Mouse (Mus musculus): ENCODE results near the gene Ppm1n.

Gene Ppm1n

GRCm38 (mm10) chr7:19282791-19283405 is 3.0 kb upstream of the Ppm1n start:
- DNase-seq (ENCODE audit: low read depth, low spot score), result peak; percentile 53

- DNase-seq (ENCODE audit: low read depth, low spot score), result peak; percentile 93
Measured at GRCm38 (mm10) chr7:19282385-19282784, 2.5 kb upstream of the Ppm1n start, which contains the start of gene Rtn2. Rtn2 (plus strand) TSS chr7:19282624.

DNA sequence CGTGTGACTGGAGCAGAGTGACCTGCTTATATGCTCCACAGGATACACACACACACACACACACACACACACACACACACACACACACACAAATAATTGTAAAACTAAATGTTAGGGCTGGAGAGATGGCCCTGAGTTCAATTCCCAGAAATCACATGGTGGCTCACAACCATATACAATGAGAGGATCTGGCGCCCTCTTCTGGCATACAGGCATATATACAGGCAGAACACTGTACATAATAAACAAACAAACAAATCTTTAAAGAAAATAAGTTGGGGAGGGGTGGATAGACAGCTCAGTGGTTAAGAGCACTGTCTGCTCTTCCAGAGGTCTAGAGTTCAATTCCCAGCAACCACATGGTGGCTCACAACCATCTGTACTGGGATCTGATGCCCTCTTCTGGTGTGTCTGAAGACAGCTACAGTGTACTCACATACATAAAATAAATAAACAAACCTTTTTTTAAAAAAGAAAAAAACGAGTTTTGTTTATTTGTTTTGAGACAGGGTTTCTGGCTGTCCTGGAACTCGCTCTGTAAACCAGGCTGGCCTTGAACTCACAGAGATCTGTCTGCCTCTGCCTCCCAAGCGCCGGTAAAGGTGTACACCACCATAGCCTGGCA is 1.9 kb upstream of the Ppm1n start:
- DNase-seq (ENCODE audit: low read depth, low spot score), result peak; percentile 62

DNA sequence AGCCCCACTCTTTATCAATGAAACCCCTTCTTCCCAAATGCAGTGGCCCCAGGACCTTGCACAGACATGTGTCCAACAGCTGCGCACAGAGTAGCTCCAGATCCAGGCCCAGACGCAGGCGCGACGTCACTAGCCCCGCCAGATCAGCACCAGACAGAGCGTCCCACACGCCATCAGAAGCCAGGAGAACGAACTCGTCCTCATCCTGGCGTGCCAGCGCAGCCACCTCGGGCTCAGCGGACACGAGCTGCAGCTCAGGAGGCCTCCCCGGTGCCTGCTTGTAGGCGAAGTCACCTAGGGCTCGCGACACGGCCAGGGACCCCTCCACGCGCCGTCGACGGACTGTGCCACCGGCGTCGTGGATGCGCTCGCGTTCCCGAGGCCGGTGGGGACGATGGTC is 812 bp downstream of the Ppm1n start:
- no peak for DNase-seq (ENCODE audit: low read depth, low spot score)

- DNase-seq (ENCODE audit: low read depth, low spot score), result no peak
Measured at GRCm38 (mm10) chr7:19276253-19276652, 3.6 kb downstream of the Ppm1n start.

DNA sequence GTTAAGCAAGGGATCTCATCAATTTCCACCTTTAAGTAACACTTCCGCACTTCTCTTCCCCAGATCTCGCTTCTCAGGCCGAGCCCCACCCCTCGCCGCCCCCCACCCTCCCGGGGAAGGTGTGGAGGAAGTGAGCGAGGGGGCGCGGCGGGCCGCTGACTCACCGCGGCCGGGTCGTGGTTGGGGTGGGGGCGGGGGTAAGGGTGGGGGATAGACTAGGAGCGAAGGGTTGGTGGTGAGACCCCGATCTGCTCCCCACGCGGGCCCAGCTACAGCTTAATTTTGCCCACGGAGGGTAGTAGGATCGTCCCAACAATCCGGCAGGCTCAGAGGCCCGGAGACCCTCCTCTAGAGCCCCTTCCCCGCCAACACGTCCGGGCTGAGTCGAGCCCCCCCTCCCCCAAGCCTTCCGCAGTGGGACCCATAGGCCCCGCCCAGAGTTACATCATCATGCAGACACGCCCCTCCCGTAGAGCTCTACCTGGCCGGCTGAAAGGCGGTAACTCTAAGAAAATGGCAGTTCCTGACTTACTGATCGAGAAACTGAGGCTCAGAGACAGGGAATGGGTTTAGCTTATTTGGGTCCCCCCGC is 7.6 kb downstream of the Ppm1n start:
- peak; percentile 69 for DNase-seq (ENCODE audit: low read depth, low spot score)

DNA sequence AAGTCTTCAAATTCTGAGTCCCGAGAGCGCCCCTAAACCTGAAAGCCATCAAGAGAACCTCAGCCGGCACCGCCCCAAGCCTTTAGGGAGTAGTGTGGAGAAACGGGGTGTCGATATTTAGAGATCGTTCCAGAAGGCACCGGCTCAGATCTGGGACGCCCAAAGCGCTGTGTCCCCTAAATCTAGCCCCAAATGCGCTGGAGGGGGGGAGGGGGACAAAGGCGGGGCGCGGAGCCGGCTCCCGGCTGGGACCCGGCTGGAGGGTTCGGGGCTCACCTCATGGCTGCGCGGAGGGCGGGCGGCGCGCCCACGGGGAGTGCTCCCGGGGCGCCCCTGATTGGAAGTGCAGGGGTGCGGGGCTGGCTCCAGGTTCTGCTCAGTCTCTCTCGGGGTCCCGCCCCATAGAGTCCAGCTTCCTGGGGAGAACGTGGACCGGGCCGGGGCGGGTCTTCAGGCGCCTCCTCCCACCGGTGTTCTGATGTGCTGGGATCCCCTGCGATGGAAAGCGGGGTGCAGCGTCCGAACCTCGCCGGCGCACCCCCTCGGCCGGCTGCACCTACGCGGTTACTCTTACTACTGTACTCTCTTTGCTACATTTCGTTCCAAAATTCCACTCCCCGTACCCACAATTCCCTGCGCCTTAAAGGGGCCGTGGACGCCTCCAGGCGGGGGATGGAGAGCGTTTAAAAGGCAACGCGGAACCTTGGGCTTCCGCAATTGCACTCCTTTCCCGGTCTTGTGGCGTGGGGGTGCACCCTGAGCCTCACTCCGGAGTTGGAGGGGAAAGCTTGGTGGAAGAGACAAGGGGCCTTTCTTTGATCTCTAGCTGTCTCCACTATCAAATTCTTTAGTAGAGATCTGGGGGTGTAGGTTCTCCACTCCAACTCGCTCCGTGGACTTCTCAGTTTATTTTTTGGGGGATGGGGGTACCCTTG is 8.4 kb downstream of the Ppm1n start, which contains the start of gene Vasp:
Vasp (minus strand) TSS at position 580 of the 935 bp plus-strand sequence.
- DNase-seq (ENCODE audit: low read depth, low spot score), result peak; percentile 93

GRCm38 (mm10) chr7:19270509-19271237 is 9.2 kb downstream of the Ppm1n start:
- DNase-seq (ENCODE audit: low read depth, low spot score), result no peak

- peak; percentile 36 for DNase-seq (ENCODE audit: low read depth, low spot score)
Measured at GRCm38 (mm10) chr7:19269721-19270441, 10.0 kb downstream of the Ppm1n start.

- no peak for DNase-seq (ENCODE audit: low read depth, low spot score)
Measured at GRCm38 (mm10) chr7:19268993-19269681, 10.7 kb downstream of the Ppm1n start.

DNA sequence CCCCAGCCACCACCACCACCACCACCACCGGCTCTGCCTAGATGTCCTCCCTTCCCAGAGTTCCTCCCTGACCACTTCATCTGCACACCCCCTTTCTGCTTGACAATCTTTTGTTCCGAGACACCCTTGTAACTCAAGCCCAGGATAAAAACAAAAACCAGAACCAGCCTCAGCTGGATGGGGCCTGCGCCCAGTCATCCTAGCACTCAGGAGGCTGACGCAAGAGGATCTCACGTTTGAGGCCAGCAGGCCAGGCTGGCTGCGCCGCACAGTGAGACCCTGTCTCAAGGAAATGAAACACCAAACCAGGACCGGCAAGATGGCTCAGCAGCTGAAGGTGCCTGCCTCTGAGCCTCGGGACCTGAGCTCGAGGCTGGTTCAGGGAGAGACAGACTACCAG is 12.8 kb downstream of the Ppm1n start:
- no peak for DNase-seq (ENCODE audit: low read depth, low spot score)

- peak; percentile 27 for DNase-seq (ENCODE audit: low read depth, low spot score)
Measured at GRCm38 (mm10) chr7:19265928-19266822, 13.7 kb downstream of the Ppm1n start.

GRCm38 (mm10) chr7:19265147-19265546 is 14.7 kb downstream of the Ppm1n start:
- peak; percentile 45 for DNase-seq (ENCODE audit: low read depth, low spot score)

DNA sequence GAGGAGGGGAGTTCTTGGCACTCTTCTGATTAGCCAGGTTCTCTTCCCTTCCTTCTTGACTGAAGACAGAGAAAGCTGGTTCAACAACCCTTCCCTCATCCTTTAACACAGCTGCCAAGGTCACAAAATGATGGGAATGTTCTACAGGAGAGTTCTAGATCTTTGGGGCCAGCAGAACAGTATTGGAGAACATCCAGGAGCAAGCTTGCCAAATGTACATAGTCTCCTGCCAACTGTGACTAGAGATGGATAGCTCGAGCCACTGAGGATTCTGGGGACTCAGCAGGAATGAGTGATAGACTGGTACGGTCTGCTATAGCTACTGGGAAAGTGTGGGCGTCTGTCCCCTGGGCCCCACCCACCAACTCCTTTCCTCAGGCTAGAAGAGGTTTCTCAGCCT is 21.5 kb downstream of the Ppm1n start:
- peak; percentile 53 for DNase-seq (ENCODE audit: low read depth, low spot score)

DNA sequence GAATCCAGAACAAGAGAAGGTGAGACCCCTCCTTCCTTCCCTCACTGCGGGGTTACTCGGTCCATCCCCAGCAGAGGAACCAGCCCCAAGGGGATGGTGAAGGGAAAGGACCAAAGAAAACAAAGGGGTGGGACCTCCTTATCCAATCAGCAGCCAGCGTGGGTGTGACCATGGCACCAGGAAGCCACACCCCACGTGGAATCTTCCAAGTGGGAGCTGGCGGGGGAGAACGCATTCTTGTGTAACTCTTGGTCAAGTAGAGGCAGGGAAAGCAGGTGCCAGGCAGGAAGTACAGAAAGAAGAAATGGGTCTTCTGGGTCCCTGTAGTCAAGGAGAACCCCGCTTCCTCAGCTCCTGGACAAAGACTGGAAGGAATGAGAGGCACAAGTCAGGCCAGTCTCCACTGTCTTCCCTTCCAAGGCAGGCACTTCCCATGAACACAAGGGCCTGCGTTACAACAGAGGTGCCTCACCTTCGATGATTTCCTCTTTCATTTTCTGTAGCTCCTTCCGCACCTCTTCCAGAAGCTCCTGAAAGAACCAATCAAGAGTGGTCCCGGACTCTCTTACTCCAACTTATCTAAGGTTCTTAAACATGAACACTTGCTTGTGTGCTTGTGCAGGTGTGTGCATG is 22.4 kb downstream of the Ppm1n start:
- DNase-seq (ENCODE audit: low read depth, low spot score), result peak; percentile 88

DNA sequence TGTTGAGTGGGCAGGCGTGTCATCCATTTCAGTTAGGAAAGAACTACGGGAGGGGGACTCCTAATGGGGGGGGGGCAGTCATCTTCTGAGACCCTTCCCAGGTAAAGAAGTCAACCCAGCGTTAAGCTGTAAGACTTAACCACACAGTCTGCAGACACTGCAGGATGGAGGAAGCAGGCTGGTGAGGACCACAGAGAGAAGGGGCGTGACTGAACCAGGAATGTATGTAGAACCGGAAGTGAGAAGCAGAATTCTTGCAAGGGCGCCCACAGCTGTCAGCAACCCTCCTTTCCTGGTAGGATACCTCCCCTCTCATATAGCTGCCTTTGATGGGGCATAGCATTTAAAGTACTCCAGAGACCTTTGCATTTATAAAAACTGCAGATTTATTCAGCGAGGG is 23.3 kb downstream of the Ppm1n start:
- no peak for DNase-seq (ENCODE audit: low read depth, low spot score)

- DNase-seq (ENCODE audit: low read depth, low spot score), result no peak
Measured at GRCm38 (mm10) chr7:19255395-19255794, 24.5 kb downstream of the Ppm1n start.

GRCm38 (mm10) chr7:19253437-19253836 is 26.4 kb downstream of the Ppm1n start:
- DNase-seq (ENCODE audit: low read depth, low spot score), result no peak

All from brain, adult 2 months (tissue).